Mouse (Mus musculus) erythroblast, embryonic 14.5 days (primary cell): ENCODE results near the gene P3h2.

Experiments
- GATA1 ChIP-seq: IDR thresholded peaks from 2 replicates; pipeline ENCODE4 v1.6.1; 2012; ENCODE audit warnings: low read length, inconsistent platforms, mixed read lengths
- TAL1 ChIP-seq: IDR thresholded peaks from 3 replicates; pipeline ENCODE4 v1.6.1; 2012; ENCODE audit warnings: low read length, inconsistent platforms, mixed read lengths

- TF ChIP-seq GATA1 (no peak), TAL1 (no peak)
Observed at GRCm38 (mm10) chr16:26093888-26094287, 11.7 kb downstream of the P3h2 start.
